Mouse (Mus musculus): Measurements from ENCODE around the gene Olfr288.
A peak's percentile ranks its signal among the peaks of the same experiment; 100 is the strongest.

Olfr288 gene

DNA sequence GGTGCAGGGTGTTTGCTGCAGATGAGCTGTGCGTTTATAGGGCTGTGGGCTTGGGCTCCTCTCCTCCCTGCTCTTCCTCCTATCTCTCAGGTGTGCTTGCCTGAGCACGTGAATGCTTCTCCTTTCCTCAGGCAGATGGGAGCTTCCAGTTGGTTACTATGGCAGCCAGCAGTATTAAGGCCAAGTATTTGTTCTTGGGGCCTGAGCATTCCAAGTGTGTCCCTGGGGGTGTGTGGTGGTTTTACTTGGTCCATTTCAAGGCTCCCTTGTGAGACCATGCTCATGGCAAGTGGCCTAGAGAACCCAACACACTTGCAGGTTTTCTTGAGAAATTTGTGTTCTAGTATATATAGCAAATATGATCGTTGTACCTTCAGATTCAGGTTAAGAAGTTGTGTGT is at the start of gene Olfr288:
TSS of gene Olfr288 (minus strand) at position 101 of the 400 bp plus-strand sequence.
- no peak for DNase-seq (ENCODE audit: low spot score in 2 of 2)

DNA sequence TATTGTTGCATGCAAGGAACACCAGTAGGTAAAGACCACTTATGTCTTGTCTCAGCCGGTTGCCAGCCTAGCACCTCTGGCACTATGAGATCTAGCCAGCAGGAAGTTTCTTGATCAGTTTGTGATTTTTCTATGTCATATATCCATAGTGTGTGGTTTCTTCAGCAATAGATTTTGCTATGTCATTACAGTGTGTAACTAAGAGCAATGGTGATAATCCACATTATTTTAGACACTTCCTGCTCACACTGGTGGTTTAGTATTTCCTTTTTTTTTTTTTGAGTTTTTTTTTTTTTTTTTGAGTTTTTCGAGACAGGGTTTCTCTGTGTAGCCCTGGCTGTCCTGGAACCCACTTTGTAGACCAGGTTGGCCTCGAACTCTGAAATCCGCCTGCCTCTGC is 40.1 kb upstream of the Olfr288 start:
- no peak for DNase-seq (ENCODE audit: low spot score in 2 of 2)

DNA sequence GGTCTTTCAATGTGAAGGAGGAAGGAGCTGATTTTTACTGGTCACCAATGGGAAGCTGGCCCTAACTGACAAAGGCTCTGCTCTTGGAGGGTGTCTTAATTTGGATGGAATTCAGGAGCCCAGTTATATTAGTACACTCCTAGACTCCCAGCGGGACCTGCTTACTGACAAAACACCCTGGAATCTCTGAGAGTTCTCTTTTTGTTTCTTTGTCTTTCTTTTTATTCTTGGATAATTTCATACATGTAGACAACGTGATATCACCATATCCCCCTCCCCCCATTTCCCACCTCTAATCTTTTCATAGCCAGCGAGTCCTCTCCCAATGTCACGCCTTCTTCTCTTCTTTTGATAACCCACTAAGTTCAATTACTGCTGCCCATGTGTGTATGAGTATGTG is 39.0 kb upstream of the Olfr288 start, which contains the start of gene Olfr286:
TSS of gene Olfr286 (minus strand) at position 101 of the 400 bp plus-strand sequence.
- no peak for DNase-seq (ENCODE audit: low spot score in 2 of 2)

DNA sequence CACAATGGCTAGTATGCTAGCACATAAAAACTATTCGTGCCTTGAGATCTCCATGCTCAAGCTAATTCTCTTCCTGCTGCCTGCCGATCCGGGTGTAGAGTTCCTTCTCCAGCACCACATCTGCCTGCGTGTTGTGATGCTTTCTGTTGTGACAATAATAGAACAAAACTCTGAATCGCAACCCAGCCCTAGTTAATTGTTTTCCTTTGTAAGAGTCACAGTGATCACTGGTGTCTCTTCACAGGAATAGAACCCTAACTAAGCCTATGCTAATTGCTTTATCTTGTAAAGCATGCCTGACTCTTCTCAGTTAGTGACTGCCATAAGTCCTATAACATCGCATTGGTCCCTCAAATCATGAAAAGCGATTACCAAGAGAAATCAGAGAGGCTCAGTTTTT is 30.8 kb upstream of the Olfr288 start:
- no peak for DNase-seq (ENCODE audit: low spot score in 2 of 2)

DNA sequence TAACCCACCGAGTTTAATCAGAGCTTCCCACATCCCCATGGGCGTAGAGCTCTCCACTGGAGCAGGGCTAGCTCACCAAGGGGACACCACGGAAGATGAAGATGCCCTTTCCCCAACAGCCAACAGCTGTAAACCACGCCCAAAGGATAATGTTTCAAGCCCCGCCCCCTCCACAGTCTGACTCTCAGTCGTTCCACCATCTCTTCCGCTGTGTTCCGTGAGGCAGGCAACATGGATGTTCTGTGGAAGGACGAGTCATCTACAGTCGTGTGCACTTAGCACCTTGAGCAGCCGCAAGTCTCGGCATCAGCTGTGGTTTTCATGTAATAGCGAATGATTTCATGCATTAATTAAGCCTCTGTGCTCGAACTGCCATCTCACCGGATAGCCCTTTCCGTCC is 30.3 kb upstream of the Olfr288 start:
- DNase-seq (ENCODE audit: low spot score in 2 of 2), result no peak

DNA sequence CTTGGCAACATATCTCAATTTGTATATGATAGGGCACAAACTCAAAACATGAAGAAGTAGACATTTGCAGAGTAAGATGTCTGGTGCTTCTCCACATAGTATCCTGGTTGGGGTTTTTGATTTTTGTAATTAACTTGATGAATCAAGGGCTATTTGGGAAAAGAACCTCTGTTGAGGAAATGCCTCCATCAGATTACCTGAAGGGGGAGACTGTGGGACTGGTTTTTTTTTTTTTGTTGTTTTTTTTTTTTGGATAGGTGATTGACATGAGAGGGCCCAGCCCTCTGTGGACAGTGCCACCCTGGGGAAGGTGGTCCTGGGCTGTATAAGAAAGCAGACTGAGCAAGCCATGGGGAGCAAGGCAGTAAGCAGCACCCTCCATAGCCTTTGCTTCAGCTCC is 27.0 kb upstream of the Olfr288 start:
- DNase-seq (ENCODE audit: low spot score in 2 of 2), result no peak

DNA sequence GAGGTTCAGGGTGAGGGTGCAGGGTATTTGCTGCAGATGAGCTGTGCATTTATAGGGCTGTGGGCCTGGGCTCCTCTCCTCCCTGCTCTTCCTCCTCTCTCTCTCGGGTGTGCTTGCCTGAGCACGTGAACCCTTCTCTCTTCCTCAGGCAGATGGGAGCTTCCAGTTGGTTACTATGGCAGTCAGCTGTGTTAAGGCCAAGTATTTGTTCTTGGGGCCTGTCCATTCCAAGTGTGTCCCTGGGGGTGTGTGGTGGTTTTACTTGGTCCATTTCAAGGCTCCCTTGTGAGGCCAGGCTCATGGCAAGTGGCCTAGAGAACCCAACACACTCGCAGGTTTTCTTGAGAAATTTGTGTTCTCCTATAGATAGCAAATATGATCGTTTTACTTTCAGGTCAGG is 25.5 kb upstream of the Olfr288 start, which contains the start of the genes Gm44579 and Olfr287:
TSS of gene Gm44579 (minus strand) at position 101 of the 400 bp plus-strand sequence.
TSS of gene Olfr287 (minus strand) at position 180 of the 400 bp plus-strand sequence.
- DNase-seq (ENCODE audit: low spot score in 2 of 2), result no peak

DNA sequence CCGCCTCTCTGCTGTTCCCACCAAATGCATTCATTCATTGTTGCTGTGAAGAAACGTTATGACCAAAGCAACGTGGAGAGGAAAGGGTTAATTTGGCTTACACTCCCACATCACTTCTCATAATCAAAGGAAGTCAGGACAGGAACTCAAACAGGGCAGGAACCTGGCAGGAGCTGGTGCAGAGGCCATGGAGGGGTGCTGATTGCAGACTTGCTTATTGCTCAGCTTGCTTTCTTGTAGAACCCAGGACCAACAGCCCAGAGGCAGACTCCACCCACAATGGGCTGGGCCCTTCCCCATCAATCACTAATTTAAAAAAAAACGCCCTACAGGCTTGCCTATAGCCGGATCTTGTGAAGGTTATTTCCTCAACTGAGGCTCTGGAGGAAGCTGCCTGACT is 18.8 kb upstream of the Olfr288 start:
- DNase-seq (ENCODE audit: low spot score in 2 of 2), result no peak

DNA sequence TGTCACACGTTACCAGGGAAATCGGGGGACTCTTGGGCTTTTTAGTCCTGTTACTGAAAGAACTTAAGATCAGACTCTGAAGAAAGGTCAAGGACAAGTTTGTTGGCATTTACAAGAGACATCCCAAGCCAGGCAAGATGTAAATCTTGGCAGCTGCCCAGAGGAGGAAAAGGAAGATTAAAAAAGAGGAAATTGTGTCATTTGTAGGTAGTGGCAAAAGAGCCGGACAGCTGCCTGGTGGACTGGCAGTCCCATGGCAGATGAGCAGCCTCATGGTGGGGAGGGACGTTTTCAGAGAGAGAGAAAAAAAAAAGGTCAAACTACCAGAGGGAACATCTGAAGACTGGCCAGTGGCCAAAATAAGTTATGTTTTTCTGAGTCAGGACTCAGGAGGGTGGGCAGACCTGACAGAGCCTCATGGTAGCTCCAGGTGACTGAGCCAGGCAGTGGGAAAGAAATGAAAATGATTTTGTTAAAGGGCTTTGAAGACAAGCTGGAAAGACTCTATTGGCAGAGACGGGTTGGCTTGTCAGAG is 18.1 kb upstream of the Olfr288 start:
- DNase-seq (ENCODE audit: low spot score in 2 of 2), result no peak

DNA sequence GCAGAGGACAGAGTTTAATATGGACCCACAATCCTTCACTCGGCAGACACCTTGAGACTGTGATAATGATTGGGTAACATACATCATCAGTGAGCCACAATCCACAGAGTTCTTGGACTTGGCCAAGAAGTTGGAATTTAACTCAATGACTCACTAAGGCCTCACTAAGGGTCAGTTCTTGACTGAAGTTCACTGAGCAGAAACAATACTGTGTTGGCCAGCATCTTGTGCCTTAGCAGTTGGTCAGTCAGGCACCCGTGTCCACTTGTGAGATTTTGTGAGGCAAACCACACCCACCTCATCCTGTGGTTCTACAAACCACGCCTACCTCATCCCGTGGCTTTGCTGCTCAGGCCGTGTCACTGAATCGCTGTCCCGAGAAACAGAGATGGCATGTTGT is 14.3 kb upstream of the Olfr288 start:
- DNase-seq (ENCODE audit: low spot score in 2 of 2), result no peak

DNA sequence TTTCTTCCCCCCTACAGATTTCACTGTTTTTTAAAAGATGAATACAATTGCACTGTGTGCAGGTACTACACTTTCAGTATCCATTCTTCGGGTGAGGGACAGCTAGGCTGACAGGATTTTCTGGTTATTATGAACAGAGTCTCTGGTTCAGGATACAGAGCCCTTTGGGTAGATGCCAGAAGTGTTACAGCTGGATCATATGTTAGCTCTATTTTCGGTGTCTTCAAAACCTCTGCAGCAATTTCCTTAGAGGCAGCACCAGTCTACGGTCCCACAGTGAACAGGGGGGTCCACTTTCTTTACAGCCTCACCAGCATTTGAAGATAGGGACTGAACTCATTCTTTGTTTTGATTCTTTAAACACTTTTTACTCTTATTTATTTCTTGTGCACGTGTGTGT is 10.9 kb downstream of the Olfr288 start:
- DNase-seq (ENCODE audit: low spot score in 2 of 2), result no peak

DNA sequence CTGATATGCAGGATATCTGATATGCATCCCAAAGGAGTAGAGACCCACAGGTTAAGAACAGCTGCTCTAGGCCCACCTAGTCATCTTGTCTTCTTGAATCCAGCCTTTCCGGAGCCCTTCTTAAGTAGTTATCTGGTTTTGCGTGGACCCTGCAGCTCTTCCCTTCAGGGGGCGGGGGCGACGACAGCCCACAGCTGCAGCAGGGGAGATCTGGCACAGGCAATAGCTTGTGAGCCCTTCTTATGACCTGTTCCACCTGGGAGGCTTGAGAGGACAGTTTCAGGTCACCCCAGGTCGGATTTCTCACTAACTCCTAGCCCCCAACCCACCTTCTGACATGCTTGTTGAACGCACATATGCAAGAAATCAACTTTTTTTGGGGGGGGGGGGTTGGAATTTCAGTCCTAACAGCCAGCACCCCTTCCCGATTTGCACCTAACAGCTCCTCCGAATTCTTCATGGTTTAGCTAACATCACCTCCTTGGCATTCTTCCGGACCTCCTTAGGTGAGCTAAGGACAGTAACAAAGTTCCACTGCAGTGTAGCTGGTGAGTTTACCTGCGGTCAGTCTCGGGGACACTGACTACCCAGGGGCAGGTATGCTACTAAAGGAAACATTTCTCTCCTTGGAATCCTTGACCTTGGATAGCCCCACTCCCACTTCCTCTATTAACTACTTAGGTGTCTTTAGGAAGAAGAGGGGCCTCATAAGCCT is 13.3 kb downstream of the Olfr288 start:
- no peak for DNase-seq (ENCODE audit: low spot score in 2 of 2)

DNA sequence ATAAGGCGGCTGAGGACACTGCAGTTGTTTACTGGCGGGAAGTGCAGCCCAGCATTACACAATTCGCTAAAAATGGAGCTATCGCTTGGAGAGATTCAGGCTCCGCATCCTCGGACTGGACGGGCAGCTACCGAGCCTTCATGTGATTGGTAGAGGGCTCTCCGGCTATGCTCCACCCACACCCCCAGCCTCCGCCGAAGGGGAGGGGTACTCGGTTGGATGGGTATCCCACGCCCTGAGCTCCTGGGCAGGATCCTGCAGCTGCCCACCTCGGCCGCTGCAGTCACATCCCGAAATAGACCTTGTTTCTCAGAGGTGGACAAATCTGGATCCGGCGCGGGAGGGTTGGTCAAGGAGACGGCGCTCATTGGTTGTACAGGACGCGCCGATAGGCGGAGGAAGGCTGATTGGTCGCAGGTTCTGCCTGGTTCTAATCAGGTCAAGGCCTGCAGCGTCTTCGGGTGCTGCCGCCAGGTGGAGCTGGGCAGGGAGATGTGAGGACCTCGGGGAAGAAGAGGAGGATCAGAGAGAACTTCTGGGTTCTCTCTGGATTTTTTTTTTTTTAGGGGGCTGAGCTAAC is 14.1 kb downstream of the Olfr288 start:
- DNase-seq (ENCODE audit: low spot score in 2 of 2), result peak; percentile 91 to 94

DNA sequence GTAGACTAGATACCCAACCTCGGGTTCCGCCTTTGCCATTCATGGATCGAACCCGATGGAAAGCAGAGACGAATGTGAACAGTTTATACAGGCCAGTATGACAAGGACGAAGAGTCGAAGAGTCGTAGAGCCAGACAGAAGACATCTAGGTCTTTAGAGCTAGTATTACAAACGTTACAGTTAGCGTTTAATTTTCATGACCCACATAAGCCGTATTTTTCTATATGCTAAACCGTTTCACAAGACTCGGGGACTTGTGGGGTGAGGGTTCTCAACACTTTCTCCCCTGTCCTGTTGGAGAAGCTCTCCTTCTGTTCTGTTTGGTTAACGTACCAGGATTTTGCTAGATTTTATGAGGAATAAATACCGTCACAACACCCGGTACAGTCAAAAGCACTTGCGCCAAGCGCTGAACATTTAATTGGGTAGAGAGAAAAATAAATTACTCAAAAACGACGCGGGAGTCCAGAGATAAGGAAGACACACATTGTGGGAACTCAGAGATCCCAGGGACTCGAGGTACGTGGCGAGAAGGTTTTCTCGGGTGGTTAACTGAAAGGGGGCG is 14.7 kb downstream of the Olfr288 start:
- DNase-seq (ENCODE audit: low spot score in 2 of 2), result no peak

DNA sequence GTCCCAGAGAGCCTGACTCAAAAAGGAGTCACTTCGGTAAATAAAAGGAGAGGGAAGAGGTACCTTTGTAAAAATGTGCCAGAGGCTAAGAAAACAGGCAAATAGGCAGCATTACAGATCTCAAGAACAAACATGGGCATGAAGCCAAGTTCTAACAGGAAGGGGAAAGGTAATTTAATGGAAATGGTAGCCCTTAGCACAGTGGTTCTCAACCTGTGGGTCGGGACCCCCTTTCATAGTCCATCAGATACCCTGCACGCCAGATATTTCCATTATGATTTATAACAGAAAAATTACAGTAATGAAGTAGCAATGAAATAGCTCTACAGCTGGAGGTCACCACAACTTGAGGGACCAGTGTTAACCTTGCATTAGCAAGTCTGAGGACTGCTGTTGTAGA is 18.0 kb downstream of the Olfr288 start:
- DNase-seq (ENCODE audit: low spot score in 2 of 2), result no peak

DNA sequence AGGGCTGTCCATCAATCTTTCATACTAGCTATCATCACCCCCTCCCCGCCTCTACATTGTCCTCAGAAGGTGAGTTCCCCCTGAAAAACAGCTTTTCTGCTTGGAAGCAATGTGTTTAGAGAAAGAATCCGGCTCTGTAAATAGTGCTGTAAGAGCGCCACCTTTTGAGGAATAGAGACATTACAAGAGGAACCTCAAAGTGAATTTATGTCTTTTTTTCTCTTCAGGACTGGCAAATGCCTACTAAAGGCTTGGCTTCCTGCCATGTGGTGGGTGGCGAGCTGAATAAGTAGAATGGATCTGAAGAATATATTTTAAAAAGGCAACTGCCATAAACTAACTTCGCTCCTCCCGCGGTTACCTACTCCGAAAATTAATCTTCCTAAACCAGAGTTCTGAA is 21.5 kb downstream of the Olfr288 start:
- DNase-seq (ENCODE audit: low spot score in 2 of 2), result peak; percentile 56 to 73

DNA sequence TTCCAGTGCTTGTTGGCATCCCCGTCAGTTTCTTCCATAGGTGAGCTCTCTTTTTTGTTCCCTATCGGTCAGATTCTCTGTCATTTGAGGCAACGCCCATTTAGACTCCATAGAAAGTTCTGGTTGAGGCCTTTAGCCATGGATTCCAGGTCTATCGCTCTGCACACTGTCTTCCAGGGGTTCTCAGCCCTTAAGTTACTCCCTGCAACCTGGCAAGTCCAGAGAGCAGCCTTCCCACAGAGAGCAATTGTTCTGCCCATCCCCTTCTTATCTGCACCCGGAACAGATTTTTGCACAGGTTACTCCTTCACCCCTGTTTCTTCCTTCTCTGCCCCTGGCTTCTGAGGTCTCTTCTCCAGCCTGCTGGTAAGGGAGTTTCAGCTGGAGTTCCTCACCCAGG is 23.2 kb downstream of the Olfr288 start:
- no peak for DNase-seq (ENCODE audit: low spot score in 2 of 2)

DNA sequence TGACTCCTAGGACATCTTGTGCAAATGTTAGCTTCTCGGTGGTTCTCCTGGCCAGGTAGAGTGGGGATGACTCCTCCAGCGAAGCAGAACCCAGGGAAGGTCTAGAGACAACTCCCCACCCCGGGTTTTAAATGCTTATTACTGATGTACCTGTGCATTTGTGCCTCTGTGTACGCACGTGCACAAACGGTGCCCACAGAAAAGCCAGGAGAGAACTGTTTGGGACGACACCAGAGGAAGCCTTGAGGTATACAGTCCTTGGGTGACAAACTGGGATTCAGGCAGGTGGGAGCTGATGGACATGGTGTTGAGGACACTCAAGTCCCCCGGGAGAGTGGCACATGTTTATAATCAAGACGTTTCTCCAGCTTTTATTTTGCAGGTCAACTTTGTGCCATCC is 24.4 kb downstream of the Olfr288 start:
- no peak for DNase-seq (ENCODE audit: low spot score in 2 of 2)

DNA sequence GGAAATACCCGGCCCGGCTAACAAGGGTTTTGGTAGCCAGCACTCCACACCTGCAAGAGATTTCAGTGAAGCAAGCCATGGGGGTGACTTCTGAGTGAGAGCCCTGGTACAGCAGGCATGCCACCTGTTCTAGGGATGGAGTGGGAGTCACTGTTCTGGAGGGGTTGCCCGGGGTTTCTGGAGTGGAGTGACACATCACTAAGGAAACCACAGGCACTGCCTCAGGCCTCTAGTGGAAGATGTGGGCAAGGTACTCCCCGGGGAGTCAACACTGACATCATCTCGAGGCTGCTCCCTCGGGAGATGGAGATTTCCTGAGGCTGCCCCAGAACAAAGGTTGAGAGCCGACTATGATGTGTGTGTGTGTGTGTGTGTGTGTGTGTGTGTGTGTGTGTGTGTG is 25.0 kb downstream of the Olfr288 start:
- peak; percentile 54 to 80 for DNase-seq (ENCODE audit: low spot score in 2 of 2)

DNA sequence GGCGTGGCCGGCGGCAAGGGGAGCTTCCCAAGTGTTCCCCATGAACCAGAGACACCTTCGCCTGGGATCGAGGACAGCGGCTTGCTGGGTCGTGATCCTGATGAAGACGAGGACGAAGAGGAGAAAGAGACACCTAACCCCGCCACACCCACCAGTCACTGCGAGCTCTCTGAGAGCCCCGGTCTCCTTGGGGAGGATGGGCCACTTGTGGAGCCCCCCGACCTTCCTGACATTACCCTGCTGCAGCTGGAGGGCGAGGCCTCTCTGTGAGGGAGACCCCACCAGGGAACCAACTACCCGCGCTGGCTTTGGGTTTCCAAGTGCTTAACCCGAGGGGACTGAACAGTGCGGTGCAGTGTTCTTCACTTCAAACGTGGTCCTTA is 26.7 kb downstream of the Olfr288 start:
- no peak for DNase-seq (ENCODE audit: low spot score in 2 of 2)

DNA sequence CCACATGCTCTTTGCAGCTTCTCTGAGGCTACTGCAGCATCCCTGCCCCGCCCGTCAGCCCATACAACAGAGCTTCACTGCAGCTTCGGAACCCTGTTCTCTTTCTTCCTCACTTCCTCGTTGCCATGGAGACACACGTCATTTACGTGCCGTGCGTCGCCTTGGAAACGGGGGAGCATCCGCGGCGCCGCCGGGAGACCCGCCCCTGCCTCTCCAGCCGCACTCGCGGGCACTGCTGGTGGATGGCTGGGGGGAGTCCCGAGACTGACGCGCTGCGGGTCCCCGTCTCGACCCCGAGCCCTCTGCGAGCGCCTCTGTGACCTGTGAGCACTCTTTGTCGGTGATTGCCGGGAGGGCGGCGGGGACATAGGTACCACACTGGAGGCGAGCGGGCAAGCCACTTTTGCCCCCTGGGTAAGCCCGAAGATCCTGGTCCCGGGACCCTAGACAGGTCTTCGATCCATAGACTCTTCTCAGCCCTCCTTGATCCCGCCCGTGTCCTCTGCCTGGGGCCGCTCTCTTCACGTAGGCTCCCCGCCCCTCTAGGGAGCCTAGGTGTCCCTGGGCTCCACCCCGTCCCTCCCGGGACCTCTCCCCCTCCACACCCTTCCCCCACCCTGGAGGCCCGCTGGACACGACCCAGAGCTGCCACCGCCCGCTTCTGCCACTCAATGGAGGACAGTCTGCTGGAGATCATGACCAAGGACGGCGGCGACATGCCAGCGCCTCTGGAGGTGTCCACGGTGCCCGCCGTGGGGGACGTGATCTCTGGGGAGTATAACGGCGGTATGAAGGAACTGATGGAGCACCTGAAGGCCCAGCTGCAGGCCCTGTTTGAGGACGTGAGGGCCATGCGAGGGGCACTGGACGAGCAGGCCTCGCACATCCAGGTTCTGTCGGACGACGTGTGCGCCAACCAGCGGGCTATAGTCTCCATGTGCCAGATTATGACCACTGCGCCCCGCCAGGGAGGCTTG is 27.4 kb downstream of the Olfr288 start:
- peak; percentile 90 to 91 for DNase-seq (ENCODE audit: low spot score in 2 of 2)
